Mouse (Mus musculus) A20 (cell line): Measurements from ENCODE around the gene Itpripl2.
A peak's percentile ranks its signal among the peaks of the same experiment; 100 is the strongest.

ENCODE experiments used
- DNase-seq: peaks from one replicate; pipeline ENCODE4 v3.0.0-alpha.2; 2011; ENCODE audit warnings: low read depth, low spot score

Itpripl2 gene

DNA sequence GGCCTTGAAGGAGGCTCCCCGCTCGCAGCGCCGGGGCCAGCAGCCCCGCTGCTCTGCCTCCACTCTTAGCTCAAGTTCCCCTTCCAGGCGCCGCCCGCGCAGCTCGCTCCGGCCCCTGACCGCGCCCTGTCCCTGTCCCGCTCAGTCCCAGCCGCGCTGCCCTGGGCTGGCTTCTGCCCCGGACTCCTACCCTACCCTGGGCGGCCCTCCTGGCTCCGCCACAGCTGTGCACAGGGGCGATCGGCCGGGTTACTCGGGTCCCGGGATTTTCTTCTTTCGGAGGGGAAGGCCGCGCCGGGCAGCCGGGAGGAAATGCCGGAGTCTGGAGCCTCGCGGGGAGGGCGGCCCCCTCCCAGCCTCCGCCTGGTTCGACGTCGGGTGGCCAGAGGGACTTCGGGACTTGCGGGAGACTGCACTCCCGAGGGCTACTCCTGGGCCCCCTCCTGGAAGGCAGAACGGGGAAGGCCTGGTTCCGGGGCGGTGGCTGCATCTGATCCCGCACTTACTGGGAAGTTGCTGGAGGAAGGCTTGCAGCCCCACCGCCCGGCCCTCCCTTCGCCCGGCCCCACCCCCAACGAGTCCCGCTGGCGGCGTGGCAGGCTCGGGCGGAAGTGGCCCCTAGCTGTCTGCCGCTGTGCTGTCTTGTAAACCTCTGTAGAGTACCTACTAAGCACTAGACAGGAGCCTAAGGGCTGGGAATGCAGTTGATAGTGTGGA lies at the start of gene Itpripl2:
Gene Itpripl2, minus strand, starts transcription at position 545 of the 717 bp plus-strand sequence.
- DNase-seq: no peak

DNA sequence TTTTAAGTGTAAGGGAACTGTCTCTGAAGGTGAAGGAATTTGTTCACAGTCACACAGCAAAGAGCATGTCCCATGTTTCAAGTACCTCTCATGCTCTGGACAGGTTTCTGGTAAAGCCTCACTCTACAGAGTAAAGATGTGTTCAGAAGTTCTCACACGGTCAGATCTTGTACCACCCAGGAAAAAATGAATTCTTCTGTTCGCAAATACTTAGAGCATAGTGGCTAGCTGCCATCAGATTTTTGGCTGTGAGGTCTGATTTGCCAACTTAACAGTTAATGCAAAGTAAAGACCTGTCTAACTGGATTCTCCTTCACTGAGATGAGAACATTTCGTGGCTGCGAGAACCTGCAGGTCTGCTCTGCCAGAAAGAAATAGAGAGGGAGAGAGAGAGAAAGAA lies 43.3 kb upstream of the Itpripl2 start:
- no peak for DNase-seq

DNA sequence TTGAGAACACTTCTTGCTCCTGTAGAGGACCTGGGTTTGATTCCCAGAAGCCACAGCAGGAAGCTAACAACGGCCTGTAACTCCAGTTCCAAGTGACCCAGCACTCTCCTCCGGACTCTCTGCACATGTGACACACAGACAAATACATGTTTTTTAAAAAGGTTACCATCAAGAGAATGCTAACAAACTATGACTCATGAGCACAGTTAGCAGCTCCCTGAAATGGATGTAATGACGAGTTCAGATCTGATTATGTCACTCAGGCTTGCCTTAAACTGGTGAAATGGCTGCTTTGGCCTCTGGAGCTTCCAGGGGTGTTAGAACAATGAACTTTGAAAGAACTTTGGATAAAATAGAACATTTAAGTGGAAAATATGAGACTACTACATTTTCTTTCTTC lies 42.6 kb upstream of the Itpripl2 start:
- no peak for DNase-seq

DNA sequence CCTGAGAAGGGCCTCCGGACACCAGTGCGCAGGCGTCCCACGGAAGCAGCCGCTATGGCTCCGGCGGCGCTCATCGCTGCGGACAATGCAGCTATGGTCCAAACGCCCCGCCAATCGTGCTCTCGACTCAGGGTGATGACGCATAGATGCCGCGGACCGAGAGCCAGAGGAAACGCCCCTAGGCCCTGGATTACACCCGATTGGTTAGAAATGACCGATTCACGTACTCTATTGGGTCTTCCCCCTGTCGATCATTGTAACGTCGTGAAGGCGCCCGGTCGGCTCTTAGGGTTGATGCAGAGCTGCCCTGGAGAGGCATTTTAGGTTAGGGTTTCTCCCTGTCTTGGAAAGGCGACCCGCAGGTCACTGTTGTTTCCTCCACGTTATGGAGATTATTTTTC lies 41.4 kb upstream of the Itpripl2 start, which contains the start of gene Coq7:
Gene Coq7, minus strand, starts transcription at position 179 of the 401 bp plus-strand sequence.
- DNase-seq: peak; percentile 100

DNA sequence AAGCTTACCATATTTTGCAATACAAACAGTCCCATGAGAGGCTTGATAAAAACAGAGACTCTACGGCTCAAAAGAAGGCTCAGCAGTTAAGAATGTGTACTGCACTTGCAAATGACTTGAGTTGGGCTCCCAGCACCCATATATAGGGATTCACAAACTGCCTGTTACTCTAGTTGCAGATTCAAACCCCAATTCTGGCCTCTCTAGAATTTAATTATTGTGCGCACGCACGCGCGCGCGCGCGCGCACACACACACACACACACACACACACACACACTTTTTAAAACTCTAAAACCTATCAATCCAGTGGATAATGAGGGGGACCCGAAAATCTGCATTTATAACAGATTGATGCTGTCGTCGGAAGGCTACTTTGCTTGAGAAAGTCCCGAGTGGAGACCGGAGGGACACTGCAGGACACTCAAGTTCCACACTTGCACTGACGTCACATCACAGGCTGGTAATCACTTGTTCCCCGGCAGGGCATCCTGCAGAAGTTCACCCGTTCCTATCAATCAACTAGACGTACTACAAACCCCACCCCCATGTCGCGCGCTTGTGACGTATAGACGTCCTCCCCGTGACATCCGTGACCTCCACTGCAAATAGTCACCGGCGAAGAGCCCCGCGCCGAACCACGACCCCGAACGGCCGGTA lies 40.9 kb upstream of the Itpripl2 start:
- peak; percentile 100 for DNase-seq

DNA sequence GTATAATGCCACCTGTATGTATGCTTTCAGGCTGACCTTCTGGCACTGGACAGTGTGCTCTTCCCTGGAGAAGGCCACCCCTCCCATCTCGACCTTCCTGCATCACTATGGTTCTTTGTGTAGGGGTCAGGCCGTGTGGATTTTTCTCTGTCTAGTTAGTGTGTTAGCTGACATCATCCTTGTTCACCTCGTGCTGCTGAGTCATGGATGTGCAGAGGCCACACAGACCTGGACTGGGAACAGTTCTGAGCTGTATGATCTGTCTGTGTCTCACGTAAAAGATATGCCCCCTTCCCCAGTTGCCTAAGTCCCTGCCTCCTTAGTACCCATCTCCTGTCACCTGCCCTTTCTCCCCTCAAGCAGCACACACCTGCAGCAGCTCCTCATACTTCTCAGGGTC lies 35.2 kb upstream of the Itpripl2 start:
- DNase-seq: no peak

DNA sequence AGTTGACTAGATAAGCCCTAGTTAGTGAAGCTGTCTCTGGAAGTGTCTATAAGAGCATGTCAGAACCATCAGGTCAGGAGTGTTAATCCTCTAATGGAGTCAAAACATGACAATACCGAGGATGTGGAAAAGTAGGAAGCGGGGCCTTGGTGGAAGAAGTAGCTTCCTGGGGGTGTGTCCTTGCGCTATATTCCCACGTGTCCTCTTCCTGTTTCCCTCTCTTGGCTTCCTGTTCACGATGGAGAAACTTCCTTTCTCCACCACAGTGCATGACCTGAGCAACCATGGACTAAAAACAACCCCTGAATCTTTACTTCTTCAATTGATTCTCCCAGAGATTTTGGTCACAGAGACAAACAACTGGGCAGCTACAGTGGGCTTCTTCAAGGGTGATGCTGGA lies 30.3 kb upstream of the Itpripl2 start:
- no peak for DNase-seq

DNA sequence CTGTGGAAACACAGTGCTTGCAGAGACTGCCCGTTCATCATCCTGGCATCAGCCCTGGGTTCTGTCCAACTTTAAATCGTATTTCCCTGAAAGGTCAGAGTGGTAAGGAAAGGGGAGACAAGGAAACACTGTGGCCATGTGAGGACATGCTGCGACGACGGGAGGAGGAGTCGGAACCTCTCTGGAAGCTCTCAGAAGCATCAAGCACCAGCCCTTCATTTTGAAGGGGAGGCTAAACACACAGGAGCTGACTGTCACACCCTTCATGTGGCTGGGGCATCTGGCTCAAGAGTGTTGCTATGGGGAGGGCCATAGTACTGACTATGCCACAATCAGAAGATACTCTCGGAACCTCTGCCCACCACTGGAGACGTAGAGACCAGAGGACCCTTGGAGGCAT lies 27.9 kb upstream of the Itpripl2 start:
- DNase-seq: no peak

DNA sequence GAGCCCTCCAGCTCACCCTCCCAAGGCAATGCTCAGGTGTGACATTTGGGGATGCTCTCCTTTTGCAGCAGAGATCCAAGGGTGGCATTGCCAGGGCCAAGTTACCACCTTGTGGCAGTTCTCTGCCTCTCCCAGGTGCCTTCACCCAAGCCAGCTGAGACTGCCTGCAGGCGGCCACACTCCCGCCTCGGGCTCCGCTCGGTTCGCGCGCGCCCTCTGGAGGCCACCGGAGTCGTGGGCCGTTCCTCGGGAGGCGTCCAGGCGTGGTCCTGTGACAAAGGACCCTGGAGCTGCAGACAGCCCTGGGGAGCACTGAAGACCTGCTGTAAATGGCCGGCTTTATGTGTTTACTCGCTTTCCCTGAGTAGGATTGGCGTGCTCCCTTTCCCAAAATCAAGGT lies 26.9 kb upstream of the Itpripl2 start:
- peak; percentile 76 for DNase-seq

DNA sequence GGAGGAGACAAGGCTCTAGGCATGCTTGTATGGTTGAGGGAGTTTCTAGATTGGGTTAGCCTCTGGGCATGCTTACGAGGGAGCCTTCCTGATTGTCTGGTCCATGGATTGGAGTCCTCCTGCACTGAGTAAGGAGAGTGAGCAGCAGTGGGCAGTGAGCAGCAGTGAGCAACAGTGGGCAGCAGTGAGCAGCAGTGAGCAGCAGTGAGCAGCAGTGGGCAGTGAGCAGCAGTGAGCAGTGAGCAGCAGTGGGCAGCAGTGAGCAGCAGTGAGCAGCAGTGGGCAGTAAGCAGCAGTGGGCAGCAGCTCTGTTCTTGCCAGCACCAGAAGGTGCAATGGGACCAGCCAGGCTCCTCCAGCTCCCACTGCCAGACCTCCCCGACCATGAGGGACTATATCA lies 26.0 kb upstream of the Itpripl2 start:
- DNase-seq: peak; percentile 39

DNA sequence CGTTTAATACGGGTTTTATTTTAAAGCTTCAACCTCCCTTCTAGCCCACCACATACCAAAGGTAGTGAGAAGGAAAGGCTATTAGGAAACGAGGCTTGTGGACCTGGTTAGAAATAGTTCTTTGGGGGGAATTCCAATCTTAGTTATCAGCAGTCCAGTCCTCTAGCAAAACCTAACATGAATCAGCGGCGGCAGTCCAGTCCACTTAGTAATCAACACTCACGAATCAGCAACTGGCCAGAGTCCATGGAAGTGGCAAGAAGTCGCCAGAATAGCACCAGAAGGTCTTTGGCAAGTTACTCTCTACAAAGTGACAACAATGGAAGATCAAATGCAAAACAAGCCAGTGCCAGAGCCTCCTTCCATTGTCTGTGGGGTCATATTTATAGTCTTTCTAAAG lies 16.8 kb upstream of the Itpripl2 start:
- DNase-seq: no peak

DNA sequence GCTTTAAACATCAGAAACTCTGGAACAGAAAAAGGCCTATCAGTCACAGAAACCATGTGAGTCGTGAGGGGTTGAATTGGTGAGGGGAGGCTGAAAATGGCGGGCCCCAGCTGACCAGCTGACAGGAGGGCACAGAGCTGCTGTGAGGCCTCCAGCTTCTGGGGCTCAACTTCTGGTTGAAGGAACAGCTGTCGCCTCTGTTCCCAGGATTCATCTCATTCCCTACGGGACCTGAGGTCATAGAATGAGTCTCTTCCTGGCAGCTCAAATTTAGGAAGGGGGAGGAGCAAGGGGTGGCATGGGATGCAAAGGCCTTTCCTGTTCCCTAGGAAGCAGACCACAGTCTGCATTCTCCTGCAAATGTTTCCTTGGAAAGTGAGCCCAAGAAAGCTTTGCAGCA lies 12.1 kb upstream of the Itpripl2 start:
- DNase-seq: no peak

DNA sequence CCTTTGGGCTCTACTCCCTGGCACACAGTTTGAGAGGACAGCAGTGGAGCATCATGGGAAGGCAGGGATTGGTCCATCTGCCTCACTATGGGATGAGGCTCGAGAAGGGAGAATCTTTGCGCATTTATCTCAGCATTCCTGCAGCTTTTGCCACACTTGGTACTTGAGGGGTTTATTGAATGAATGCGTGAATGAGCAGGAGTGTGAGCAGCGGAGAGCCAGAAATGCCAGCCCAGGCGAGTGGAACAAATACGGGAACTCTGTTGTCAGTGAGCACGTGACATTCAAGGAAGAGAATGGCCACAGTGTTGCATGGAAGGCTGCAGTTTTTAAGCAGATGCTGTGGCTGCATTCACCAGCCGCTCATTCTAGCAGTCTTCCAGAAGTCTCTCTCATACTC lies 10.6 kb upstream of the Itpripl2 start:
- DNase-seq: no peak

DNA sequence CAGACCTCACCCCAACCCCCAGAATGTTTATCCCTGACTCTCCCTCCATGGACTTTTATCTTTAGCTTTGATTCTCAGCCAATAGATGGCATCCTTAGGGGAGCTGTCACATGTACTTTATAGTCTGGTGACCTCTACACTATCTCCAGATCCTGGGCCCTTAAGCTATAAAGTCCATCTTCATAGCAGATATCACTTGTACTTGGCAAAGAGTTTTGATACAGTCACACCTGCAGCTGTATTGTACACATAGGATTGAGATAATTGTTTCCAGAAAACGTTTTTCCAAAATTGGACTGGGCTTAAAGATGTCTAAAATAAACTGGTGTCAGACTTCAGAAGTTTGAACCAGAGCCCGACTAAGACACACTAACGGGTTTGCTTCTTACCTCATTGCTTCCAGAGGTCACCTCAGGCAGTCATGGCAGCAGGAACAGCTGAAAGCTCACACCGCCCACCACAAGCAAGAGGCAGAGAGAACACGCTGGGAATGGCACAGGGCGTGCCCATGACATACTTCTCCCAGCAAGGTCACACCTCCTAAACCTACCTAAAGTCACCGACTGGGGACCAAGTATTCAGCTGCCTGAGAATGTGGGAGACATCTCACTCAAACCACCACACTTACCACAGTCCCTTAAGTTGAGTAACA lies 8.1 kb upstream of the Itpripl2 start:
- no peak for DNase-seq

DNA sequence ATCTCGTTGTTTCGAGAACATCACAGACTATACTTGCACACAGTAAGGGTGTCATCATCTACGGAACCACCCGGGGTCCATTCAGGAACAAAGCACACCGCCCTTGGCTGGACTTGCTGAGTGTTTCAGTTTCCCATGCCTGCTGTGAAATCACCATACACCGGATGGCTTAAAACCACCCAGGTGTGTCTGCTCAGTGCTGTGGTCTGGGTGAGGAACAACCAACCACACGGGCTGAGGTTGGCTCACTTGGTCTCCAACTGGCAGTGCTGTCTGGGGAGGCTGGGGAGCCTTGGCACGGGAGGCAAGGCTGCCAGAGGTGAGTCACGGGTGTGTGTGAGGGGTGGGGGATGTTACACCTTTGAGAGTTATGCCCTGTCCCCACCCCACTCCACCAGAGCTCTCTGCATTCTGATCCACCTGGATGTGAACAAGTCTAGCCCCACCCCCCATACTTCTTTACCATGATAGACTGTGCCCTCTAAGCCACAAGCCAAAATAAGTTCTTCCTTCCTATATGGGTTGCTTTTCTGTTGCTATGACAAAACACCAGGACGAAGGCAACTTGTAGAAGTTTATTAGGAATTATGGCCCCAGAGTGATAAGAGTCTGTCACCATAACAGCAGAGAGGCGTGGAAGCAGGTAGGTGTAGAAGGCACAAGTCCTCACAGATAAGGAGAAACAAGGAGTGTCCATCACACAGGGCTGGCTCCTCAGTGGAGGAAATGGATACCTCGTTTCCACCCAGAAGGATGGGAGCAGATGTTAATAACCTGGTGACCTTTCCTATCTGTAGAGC lies 7.4 kb upstream of the Itpripl2 start:
- DNase-seq: no peak

DNA sequence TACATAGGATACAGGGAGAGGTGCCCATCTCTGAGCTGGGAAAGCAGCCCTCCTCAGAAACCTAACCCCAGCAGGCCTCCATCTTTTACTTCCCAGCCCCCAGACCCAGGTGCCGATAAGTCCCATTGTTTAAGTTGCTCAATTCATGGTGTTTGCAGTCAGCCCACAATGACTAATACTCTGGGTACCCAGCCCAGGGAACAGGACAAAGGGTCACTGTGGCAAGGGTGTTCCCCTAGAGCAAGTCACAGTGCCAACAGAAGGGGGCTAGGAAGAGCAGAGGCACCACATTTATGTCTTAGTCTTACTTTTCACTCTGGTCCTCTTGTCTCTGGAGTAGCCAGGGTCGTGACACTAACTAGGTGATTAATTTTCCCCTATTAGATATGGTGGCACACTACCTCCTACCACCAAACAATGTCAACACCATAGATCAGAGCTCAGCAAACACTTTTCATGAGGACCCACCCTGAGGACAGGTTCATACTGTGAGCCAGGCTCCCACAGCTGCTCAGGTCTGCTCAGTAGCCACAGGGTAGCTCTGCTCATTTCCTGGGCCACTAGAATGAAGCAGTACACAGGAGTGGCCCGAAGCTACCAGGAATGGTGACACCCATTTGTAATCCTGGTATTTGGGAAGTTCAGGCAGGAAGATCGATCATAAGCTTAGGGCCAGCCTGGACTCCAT lies 3.3 kb upstream of the Itpripl2 start:
- DNase-seq: no peak

DNA sequence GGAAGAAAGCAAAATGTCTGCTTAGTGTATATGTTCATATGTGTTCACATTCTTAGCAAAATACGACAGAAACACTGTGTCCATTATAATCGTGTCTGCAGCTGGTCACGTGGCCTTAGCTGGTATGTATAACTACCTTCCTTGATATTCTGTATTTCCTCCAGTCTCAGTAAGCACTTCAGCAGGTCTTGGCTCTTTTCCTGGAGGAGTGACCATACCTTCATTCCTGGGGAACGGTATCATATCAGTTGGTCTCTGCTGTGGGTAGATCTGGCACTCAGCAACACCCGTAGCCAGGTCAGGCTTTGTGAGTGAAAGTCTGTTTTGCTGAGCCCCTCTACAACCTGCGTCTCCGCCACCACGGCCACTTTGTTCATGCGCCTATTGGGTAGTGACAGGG lies 2.1 kb upstream of the Itpripl2 start:
- no peak for DNase-seq

DNA sequence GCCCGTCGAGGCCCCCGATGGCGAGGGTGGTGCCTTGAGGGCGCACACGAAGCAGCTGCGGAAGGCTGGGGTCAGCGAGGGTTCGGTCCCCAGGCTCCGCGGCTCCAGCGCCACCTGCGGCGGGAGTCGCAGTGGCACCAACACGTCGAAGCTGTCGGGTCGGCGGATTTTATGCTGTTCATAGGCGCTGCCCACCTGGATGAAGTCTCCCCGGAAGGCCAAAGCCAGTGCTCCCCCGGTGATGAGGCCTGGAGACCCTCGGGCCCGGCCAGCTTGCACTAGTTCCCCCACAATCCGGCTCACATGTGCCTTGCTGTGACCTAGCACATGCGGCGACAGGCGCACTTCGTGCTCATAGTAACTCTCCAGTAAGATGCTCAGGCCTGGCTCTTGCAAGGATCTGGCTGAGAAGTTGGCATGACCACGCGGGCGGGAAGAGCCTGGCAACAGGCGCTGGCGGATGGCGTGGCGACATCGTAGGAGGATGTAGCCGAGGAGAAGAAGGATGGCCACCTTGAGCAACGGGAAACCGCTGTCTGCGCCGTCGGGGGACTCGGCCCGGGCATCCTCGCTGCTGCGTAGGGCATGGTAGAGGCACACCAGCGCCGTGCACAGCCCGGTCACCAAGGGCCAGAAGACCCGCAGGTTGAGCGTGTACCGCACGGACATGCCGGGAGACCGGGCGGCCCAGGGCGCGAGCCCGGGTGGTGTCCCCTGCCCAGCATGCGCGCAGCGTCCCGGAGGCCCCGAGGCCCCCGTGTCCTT lies 927 bp downstream of the Itpripl2 start:
- DNase-seq: no peak

DNA sequence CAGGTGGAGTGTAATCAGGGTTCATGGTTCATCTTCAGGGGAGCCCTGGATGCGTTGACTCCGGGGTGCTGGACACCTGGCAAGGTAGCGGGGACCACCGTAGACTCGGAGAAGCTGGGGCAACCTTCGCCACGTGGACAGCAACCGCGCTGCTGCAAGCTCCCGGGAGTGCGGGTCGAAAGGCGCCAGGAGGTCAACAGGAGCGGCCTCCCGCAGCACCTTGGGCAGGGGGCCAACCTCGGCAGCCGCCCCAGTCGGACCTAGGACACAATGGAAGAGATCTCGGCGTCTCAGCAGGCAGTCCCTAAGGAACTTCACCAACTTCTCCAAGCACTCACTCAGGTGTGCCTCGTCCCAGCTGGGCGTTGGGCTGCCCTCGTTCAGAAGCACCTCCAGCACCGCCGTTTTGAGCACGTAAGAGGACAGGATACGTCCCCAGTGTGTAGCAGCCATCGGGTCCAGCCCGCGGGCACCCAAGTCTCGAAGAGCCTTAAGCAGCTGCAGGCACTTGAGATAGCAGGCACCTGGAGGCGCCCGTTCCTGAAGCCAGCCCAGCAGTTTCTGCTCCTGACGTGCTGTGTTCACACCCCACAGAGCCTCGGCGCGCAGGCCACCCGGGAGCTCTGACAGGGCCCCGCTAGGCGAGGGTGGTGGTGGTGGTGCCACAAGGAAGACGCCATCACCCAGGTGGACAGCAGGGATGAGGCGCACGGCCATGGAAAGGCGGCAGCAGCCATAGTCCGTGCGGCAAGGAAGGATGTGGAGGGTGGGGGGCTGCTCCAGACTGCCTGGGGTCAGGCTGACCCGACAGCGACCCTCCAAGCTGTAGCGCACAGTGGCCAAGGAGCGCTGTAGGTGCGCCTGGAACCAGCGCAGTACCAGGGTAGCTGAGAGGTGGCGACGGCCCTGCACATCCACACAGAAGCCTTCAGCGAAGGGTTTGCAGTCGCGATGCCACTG lies 1.8 kb downstream of the Itpripl2 start:
- DNase-seq: no peak
